Mouse (Mus musculus): ENCODE measurements around the gene Tpte.

The Tpte gene

GRCm38 (mm10) chr8:22376903-22377302, 93.7 kb downstream of the Tpte start:
- DNase-seq (ENCODE audit: low spot score): peak; percentile 17

DNA sequence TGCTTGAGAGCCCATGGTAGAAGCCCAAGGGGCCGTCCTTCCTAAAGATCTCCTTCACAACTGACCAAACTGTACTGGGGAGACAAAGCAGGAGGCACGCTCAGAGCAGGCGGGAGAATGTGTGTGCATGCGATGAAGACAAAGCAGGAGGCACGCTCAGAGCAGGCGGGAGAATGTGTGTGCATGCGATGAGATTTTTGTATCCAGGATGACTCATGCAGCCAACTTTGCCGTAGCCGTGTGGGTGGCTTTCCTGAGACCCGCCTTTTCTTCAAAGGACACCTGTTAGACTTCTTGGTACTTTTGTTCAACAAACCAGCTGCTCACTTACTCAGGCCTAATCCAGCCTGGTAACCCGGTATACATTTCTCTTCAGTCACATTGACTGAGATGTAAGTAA, 97.7 kb downstream of the Tpte start:
- no peak for DNase-seq (ENCODE audit: low spot score)

- no peak for DNase-seq (ENCODE audit: low spot score)
Observed at GRCm38 (mm10) chr8:22382824-22383595, 99.8 kb downstream of the Tpte start.

DNA sequence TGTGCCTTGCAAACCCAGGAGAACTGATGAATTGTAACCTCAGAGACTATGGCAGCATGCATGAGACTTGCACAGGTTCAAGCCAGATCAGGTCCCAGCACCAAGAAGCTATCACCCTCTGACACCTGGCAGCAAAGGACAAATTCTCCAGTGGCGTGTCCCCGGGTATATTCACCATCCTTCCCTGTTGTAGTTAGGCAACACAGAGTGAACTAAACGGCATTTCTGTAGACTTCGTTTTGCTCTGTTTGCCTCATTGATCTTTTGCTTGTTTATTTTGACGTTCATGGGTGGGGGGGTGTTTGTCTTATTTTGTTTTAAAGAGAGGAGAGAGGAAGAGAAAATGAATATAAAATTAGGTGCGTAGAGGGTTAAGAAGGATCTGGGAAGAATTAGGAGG, 101.9 kb downstream of the Tpte start:
- DNase-seq (ENCODE audit: low spot score): no peak

DNA sequence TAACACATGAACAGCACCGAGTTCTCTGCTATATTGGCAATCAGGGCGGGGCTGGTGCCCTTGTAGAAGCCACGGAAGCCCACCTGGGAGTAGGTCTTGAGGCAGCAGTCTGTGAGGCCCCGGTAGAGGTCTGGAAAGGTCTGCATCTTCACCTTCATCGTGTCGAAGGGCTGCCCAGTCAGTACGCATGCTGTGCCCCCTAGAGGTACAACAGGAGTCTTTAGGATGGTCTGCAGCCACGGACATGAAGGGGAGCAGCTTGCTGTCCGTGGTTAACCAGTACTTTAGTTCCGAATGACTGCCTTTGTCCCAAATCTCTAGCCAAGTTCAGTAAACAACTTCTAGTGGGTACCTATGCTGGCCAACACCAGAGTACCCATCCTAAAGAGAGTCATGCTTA, 106.6 kb downstream of the Tpte start:
- DNase-seq (ENCODE audit: low spot score): no peak

DNA sequence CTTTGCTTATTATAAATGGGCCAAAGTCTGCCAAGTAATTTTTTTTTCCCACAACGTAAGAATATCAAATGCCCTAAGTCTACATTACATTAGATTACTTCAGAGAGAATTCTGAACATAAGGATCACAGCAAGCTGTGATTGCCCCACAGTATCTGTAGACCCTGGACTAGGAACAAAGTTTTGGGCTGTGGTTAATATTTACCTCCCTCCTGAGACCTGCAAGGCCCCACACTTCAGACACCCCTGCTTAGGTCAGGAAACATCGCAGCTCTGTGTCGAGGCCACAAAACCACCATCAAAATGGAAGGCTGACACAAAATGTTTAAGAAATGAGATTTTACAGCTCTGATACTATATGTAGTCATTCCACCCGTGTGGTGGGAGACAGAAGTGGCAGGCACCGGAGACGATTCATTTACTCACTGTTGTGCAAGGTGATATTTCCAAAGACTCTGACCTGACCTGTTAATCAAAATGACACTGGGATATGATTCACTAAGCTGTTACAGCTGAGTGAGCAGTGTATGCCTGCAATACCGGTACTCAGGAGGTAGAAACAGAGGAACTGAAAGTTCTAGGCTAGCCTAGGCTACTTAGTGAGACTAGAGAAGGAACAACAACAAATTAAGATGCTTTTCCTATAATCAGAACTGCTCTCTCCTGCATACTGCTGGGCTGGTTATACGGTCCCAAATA, 107.7 kb downstream of the Tpte start:
- no peak for DNase-seq (ENCODE audit: low spot score)

- DNase-seq (ENCODE audit: low spot score): no peak
Observed at GRCm38 (mm10) chr8:22394471-22394870, 111.2 kb downstream of the Tpte start.

DNA sequence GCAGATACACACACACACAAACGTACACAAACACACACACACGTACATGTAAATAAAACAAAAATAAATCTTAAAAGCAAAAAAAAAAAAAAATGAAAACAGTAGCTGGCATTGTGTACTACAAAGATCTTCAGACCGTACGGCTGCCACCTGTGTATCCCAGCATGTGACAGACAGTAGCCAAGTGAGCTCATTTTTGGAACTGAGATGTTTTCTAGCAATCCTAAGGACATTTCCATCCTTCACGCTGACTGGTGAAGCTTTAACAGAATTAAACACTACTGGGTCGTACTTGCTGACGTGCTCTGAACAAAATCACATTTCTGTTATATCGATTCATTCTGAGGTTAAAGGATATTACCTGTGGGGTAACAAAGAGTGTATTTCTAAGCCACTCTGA, 112.0 kb downstream of the Tpte start:
- DNase-seq (ENCODE audit: low spot score): no peak

- no peak for DNase-seq (ENCODE audit: low spot score)
Observed at GRCm38 (mm10) chr8:22397811-22398141, 114.5 kb downstream of the Tpte start.

GRCm38 (mm10) chr8:22398142-22398951, 115.1 kb downstream of the Tpte start, which contains the start of gene Slc25a15:
TSS of gene Slc25a15 (minus strand) at chr8:22398597.
- peak; percentile 93 for DNase-seq (ENCODE audit: low spot score)

- no peak for DNase-seq (ENCODE audit: low spot score)
Observed at GRCm38 (mm10) chr8:22399285-22399880, 116.1 kb downstream of the Tpte start.

GRCm38 (mm10) chr8:22400593-22400992, 117.4 kb downstream of the Tpte start:
- DNase-seq (ENCODE audit: low spot score): no peak

- DNase-seq (ENCODE audit: low spot score): no peak
Observed at GRCm38 (mm10) chr8:22403235-22403634, 120.0 kb downstream of the Tpte start.

GRCm38 (mm10) chr8:22405733-22406132, 122.5 kb downstream of the Tpte start:
- no peak for DNase-seq (ENCODE audit: low spot score)

GRCm38 (mm10) chr8:22410688-22411281, 127.5 kb downstream of the Tpte start:
- peak; percentile 14 for DNase-seq (ENCODE audit: low spot score)

DNA sequence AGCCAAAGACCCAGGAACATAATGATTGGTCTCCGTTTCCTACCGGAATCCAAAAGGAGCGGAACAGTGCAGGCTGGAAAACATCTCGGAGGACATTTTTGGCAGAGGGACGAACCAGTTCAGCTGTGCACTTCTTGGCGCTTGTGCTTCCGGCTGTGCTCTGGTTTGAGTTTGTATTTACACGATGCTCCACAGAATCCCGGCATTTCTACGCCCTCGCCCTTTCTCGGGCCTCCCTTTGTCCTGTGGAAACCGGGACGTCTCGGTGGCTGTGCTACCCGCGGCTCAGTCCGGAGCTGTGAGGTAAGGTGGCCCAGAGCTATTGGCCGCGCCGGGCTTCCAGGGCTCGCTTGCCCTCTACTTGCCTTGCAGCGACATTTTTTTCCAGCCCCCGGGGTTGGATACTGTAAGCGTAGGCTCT, 128.1 kb downstream of the Tpte start, which contains the start of gene Mrps31:
TSS of gene Mrps31 (plus strand) at position 80 of the 421 bp plus-strand sequence.
- peak; percentile 94 for DNase-seq (ENCODE audit: low spot score)

DNA sequence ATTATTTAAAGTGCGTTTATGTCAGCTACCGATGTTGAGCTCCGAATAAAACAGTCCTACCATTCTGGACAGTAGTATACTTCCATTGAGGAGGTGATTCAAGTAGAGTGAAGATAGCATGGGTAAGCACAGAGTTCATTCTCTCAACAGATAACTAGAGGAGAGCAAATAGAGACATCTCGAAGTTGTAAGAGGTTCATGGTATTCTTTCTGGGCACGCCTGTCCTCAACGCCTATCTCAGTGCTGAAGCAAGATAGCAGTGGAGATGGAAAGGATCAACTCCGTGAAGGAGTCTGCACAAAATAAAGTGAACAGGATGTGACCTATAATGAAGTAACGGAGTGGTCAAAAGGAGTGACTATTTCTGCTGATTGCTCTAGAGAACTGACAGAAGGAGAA, 128.7 kb downstream of the Tpte start:
- DNase-seq (ENCODE audit: low spot score): peak; percentile 29

Measured in MN1 (cell line).